Mouse (Mus musculus): ENCODE results near the gene Nrip1.

The Nrip1 gene

DNA sequence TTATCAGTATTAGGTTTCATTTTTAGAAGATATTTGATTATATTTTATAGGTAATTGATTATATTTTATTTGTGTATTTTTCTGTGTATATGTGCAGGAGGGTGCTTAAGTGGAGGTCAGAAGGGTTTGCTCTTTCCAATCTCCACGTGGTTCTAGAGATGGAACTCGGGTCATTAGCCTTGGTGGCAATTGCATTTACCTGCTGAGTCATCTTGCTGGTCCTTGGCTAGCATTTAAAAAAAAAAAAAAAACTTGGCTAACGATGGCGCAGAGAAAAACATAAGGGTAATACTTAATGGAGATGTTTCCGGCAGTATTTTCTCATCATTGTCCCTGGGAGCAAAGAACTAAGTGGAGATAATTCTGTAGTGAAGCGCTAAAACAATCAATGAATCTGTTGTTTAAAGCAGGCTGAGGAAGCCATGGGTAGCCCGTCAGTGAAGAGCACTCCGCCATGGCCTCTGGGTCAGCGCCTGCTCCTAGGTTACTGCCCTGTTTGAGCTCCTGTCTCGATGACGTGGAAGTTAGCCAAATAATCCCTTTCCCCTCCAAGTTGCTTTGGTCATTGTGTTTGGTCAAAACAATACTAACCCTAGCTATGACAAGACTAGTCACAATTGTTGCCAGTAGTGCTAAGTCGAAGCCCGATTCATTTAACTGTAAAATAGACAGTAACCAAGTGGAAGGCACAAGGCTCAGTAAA, 25.8 kb downstream of the Nrip1 start:
- DNase-seq (ENCODE audit: low read depth): no peak

DNA sequence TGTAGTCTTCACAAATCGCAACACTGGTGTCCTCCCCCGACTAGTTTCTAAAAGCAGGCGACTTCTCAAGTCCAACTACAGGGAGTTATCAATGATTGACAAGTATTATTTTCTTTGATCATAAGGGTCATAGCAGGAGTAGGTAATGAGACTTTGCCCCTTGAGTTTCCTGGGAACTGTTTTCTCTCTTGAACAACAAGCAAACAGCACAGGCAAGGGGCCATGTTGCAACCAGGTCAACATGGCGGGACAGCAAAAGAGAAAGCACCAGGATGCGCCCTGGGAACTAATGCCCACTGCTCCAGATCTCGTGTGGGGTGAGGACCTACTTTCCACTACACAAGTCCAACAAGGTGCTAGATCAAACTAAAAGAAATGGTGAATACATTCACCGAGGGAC, 27.3 kb downstream of the Nrip1 start:
- no peak for DNase-seq (ENCODE audit: low read depth)

DNA sequence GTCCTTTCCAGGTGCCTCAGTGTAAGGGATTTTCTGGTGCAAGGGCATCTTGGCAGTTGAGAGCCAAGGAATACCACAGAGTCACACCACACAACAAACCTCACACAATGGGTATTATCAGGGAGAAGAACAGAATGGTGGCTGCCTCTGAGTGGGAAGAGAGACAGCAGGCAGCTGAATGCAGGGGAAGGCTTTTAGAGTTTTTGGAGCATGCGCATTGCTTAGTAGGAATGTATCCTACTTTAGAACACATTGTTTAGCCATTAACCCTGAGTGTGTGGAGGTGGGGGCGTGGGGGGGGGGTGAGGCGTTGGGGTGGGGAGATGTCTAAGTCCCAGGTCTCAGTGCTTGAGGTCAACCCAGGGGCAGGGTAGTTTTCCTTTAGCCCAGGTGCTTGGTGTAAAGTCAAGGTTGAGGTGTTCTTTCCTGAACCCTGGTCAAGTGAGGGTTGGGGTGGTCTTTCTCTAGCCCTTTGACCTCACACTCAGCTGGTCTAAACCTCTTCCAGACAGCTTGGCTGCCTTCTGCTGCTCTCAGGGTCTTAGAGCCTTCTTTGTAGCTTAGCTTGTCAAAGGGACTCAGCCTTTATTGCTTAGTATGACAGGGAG, 28.8 kb downstream of the Nrip1 start:
- no peak for DNase-seq (ENCODE audit: low read depth)

DNA sequence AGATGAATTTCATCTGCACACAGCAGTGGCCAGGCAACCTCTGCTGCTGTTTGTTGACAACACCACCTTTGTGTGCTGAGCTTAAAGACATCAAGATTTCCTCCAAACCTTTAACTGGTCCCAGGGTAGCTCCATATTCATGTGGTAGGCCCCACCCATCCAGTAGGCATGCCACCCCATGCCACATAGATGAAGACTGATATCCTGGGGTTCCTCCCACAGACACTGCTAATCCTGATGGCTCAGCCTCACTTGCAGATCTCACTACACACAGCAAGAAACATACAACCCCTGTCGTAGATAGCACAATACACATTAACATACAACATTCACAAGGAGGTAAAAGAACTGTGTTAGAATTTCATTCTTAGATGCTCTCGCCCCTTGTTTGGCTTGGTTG, 29.6 kb downstream of the Nrip1 start:
- DNase-seq (ENCODE audit: low read depth): no peak

DNA sequence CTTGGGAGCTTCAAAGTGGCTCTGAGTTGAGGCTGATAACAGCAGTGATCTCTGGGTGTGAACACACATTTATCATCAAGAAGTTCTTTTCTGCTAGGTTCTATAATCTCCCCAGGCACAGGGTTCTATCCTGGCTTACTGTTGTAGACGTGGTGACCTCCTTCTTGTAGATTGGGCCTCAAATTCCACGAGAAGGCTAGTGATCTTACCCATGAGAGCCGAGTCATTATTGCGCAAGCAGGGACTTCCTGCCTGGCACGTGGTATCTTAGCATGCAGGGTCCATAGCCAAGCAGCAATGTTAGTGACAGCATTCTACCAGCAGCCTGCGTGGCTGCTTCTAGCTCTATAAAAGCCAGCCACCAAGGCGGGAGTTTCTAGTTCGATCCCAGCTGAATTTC, 32.0 kb downstream of the Nrip1 start:
- peak; percentile 40 for DNase-seq (ENCODE audit: low read depth)

DNA sequence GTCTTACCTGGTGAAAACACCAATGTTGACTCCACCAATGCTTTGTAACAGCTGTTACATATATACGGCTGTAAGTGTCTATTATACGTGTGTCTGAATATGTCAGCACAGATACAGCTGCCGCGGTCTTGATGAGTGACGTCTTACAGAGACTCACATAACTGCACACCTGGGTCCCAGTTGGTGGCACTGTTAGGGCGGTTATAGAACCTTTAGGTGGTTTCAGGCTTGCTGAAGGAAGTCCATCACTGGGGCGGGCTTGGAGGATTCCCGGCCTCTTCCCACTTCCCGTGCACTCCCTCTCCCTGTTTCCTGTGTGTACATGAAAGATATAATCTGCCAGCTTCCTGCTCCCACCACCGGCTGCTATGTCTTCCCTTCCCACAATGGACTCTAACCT, 34.4 kb downstream of the Nrip1 start:
- no peak for DNase-seq (ENCODE audit: low read depth)

DNA sequence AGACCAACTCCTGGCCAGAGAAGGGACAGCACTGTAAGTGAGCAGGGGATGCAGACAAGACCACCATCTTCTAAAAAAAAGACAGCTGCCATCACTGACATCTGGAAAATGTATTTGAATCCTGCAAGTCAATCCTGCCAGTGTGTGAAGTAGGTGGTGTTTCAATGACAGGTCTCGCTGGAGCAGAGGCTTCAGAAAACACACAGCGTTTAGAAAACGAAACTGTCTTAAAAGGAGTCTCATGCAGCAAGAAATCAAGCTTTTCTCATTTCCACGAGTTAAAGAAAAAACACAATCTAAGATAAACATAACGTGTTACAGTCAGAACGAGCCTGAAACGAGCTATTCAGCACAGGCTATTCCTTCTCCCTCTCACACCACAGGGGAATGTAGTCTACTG, 36.3 kb downstream of the Nrip1 start:
- no peak for DNase-seq (ENCODE audit: low read depth)

DNA sequence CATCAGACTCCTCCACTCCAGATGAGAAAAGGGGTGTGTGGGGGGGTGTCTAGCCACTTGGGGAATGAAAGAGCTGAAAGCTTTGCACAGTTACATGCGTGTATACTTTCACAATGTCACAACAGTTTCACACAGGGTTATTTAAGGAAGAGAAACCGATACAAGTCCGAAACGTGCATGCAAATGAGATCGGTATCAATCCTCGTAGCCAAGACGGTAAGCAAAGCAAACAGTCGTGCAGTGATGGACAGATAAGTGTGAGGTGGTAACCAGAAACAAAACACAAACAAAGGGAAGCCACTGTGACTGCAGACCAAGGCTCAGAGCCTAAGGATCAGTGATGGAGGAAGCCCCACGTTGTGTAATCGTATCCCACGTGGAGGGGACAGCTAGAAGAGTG, 36.7 kb downstream of the Nrip1 start:
- DNase-seq (ENCODE audit: low read depth): no peak

DNA sequence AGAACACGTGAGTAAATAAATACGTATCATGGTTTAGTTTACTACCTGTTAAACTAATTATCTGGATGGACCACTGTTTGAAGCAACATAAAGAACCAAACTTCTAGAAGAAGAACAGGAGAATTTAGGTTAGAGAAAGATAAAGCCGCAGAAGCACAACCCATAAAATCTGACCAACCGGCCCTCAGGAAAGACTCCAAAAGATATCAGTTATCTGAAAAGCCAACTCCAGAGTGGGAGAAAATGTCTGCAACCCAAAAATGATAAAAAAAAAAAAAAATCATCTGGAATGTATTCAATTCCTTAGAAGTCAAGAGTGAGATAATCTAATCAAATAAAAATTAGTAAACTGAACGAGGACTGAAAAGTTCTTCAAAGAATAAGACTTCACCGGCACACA, 37.7 kb downstream of the Nrip1 start:
- DNase-seq (ENCODE audit: low read depth): no peak

DNA sequence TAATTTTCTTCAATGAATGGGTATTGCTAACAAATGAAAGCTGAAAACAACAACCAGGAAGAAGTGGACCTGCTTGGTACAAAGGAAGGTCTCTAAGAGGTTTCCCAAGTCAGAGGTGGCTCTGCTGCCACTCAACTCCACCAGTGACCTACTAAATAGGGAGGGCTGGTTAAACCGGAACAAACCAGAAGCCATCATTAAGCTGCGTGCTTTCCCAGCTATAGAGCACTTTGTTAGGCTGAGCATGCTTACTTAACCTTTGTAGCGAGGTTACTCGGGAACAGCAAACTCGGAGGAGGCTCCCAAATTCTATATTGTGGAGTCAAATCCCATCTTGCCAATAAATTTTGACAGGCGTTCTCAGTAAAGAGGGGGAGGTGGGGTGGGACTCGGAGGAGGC, 41.5 kb downstream of the Nrip1 start:
- no peak for DNase-seq (ENCODE audit: low read depth)

DNA sequence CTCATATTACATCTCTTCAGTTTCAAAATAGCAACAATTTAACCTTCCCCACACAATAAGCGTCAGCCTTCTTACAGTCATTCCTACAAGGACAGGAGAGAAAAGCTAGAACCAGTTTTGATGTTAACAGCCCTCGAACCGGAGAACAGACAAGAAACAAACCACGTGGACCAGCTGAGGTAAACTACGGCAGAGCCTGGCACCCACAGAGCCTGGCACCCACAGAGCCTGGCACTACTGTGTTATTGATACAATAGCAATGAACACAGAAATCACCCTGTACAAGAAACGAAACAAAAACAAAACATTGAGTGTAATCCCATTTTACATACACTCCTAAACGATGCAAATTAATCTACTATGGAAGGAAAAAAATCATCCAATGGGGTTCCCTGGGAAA, 42.4 kb downstream of the Nrip1 start:
- no peak for DNase-seq (ENCODE audit: low read depth)

DNA sequence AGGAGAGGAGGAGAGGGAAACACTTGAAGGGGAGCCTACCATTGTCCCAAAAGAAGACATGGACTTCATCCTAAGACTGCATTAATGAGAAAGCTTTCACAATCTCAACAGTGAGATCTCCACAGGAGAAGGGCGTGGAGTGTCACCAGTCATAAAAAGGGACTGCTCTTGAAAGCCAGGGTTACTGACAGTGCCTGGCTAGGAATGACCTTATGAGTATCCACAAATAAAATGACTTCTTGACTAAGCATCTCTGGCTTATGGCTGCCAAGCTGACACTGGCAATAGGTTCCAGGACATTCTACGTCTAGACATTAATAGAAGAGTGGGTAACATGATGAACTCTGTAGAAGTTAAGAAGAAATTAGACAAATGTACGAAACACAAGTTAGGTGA, 48.3 kb downstream of the Nrip1 start:
- DNase-seq (ENCODE audit: low read depth): no peak

DNA sequence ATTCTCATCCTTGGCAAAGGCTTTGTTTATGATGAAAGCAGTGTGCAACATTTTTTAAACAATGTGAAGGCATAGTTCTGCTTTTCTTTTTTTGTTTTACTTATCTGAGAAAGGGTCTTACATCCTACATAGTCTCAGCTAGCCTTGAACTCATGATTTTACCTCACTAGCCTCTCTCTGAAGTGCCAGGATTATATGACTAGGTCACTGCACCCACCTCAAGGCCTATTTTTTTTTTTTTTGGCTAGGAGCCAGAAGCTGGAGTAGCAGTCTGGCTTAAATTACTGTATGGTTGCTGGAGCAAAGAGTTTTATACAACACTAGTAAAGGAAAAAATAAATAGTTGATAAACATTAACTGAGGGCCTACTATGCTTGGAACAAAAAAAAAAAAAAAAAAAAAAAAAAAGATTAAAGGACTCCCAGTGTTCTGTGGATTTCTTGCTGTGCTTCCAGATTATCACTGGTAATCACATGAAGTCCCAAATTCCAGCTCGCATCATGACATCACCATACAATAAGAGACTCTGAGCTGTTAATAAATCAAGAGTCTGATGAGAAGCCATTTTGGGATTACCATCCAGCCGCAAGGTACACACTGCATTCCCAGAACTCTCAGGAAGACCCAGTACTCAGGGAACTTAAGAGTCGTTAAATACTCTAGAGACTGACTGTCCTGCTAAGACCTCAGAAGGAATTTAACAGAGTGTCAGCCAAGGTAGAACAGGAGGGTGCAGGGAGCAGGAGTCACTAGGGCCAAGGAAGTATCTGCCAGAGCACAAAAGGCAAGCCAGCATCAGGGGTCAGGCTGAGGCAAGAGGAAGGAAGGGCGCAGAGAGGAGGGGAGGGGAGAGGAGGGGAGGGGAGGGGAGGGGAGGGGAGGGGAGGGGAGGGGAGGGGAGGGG, 49.0 kb downstream of the Nrip1 start:
- DNase-seq (ENCODE audit: low read depth): no peak

DNA sequence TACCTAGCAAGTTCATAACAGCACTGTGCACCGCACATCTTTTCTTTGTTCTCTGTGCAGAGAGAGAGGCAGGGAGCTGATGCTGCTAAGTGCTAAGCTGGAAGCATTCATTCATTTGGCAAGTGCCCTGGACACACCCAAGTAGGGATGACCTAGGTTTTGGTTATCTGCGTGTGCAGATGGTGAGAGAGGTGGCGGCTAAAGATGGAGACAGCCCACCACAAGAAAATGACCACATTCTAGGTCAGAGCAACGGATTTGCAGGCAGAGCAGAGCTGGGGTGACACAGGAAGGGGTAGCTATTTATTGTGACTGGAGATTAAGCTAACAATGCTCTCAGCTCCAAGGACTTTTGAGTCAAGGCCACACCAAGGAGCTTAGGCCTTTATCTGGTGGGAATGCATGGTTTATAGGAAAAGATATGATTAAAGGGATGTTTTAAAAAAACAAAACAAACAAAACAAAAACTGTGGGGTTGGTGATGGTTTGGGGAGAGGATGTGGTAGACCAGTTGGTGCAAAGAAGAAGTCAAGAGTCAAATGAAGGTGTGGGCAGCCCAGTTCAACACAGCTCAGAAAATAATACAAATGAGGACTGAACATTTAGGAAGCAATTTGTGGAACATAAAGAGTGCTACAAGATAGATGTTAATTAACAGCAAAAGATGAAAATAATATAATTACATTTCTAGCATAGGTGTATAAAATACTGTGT, 49.9 kb downstream of the Nrip1 start:
- peak; percentile 20 for DNase-seq (ENCODE audit: low read depth)

DNA sequence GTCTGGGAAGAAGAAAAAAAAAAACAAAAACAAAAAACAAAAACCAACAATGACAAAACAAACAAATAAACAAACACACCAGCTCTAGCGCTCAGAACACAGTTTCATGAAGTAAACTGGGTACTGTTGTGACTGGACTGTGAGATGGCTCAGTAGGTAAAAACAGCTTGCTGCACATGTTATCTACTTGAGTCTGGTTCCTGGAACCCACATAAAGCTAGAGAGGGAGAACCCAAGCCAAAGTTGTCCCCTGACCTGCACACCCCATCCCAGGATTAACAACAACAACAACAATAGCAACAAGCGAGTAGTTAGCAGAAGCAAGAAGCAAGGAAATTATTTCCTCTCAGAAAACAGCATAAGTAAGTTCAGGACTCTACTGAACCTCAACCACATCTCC, 50.5 kb downstream of the Nrip1 start:
- no peak for DNase-seq (ENCODE audit: low read depth)

DNA sequence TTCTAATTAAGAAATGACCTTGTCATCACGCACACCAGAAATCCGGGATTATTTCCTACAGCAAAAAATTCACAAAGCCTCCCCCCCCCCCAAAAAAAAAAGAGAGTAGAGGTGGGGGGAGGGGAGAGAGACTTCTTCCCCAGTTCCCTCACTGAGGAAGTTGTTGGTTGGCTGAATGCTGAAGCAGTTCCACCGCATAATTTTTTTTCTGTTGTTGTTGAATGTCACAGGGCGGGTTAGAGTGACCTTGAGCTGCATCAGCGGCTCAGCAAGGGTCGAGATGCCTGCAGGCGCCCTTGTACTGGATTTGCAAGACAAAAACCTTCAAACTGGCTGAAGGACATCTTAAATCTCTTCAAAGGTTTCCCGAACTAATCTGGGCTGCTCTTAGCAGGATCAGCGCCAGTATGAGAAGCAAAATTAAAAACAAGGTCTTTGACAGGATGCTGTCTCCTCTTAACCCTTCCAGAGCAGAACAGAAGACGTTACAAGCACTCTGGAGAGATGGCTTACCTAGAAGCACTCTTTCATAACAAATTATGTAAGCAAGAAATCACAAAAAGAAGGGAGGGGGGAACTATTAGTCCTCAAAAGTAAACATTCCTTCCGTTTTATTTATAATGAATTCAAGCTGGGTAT, 52.0 kb downstream of the Nrip1 start:
- no peak for DNase-seq (ENCODE audit: low read depth)

DNA sequence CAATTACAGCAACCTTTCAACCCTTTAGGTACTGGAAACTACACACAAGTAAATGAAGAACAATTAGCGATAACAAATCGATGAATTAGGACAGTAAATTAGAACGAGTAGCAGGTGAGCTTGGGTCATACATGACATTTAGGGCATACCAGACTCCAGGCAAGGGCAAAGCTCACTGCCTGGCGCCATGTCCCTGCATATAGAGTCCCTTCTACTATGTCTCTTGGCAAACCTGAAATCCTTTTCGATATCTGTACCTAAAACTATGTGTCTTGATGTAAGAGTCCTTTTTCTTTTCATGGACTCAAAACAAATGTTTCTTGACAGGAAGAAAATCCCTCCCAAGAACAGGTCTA, 53.5 kb downstream of the Nrip1 start:
- no peak for DNase-seq (ENCODE audit: low read depth)

DNA sequence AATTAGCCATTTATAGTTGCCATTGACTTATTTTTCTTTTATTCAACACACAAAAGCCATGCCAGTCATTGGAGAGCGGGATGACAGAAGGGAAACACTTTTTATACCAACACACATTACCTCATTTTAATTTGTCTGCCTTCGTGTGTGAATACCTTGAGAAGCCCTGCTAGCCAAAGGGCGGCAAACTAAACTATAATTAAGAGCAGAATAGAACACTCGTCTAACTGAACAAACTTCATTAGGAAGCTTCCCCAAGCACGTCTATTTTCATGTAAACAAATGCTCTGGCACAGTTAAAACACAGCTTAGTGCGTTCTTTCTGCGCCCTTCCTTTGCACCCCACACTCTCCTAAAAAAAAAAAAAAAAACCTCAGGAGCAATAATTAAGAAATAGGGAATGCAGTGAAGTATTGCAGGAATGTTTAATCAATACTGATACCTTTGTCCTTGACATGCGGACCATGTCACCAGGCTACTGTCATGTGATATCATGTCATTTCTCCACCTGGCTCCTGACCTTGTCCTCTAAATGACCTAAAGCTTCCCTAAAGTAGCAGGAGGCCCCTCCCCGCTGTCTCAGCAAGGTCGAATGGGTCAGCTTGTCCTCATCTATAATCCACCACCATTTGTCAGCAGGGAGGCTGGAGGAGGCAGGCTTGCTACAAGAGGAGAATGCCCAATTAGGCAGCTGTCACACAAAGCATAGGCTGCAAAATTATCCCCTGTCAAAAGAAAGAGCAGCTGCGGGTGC, 54.1 kb downstream of the Nrip1 start:
- DNase-seq (ENCODE audit: low read depth): no peak

DNA sequence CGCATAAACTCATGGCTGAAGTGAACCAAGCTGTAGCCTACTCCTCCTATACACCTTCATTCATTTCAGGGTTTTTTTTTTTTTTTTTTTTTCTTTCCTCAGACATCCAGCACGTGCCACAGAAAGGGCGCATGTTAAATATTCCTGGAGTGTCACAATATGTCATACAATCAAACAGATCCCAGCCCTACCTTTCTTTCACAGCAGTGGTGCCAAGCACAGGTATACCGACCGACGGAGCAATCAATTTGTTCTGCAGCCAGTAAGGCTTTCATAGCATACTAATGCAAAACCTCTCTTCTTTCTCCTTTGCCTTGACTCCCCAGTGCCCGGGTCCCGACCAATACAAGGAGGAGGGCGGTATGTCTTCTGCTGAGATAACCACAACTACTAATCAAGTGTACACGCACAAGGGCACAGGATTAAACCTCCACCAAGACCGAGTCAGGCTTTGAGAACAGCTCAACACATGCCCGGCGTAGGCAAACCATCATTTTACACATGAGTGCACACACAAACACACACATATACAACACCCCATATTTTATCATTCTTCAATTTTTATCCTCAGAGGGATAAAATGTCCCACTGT, 55.2 kb downstream of the Nrip1 start:
- no peak for DNase-seq (ENCODE audit: low read depth)

DNA sequence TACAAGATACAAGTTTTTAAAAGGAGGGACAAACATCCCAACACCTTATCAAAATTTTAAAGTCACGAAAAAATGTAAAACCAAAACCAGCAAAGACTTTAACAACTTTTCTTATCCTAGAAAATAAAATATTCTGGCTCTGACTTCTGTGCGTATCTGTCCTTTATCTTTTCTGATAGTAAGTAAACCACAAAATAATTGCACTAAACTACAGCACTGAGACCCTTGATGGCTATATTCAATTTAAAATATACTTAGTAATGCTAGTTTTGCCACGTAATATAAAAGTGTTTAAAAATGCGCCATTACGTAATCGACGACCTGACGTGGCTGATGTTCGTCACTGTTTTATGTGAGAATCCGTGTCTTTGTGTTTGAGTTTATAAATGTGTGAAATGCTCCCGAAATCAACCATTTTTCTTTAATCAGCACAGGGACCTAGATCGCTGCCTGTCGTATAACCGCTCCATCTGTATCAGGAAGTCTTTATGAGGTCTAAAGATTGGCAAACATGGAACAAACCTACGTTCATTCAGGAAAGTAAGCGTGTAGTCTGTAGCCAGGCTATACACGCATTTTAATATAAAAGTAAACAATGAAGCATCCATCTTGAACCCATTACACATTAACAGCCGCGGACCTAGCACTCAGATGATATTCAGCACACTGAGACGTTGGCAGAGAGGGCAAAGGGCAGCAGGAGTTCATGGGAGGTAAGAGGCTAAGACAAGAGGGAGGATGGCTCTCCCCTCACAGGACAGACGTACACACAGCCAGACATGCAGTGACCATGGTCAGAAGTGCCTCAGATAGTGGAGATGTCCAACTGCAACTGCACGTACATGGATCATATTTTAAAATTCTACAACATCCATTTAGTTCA, 56.4 kb downstream of the Nrip1 start:
- no peak for DNase-seq (ENCODE audit: low read depth)

All from c-Kit-positive CD71-negative TER-119-negative erythroid progenitor cells, embryonic 14.5 days (primary cell).